Mouse (Mus musculus): ENCODE measurements at regions not wholly inside any gene's neighbourhood (a gene's known extent, or its start where the extent isn't known, plus 50 kb on each side); places are given as distances from the start of the nearest gene placed in this dataset.

GRCm38 (mm10) chr11:84624100-84624499, 98.8 kb upstream of the Lhx1 start:
- TF ChIP-seq MAX (IDR thresholded peaks at IDR 0.05), result no peak
- TF ChIP-seq CTCF (IDR thresholded peaks at IDR 0.05; ENCODE audit: control insufficient read depth, insufficient read depth, insufficient read length), result no peak
- TF ChIP-seq FOSL1 (IDR thresholded peaks at IDR 0.05; ENCODE audit: insufficient read depth, low read length, poor library complexity, severe bottlenecking), result no peak
- TF ChIP-seq CEBPB (IDR thresholded peaks at IDR 0.05; ENCODE audit: low read depth), result no peak
- no peak for TF ChIP-seq MYOD1 (IDR thresholded peaks at IDR 0.05; ENCODE audit: control insufficient read depth, insufficient read length, low read depth)
- no peak for TF ChIP-seq USF1 (IDR thresholded peaks at IDR 0.05; ENCODE audit: low read depth)
- no peak for TF ChIP-seq MYOG (IDR thresholded peaks at IDR 0.05; ENCODE audit: control insufficient read depth, extremely low read depth, insufficient read length)

Measured in C2C12 (cell line).